Mouse (Mus musculus) kidney, embryonic 14.5 days (tissue): ENCODE results near the gene Gm3435. TPM values are rescaled to one million over a fixed set of nuclear protein-coding genes. Genes with fewer than 3 reads are reported as not detected.
"Not testable (repeated sequence)": the region's sequence is repeated elsewhere in the genome, so short reads cannot be mapped to it uniquely, and the experiment has no call there.

Experiments used
- ATAC-seq: fragments of 200-750 bp; cut with Nextera tagmentation; 2 replicates; pipeline ENCODE4 v1.8.0; 2017; ENCODE audit warnings: moderate number of reproducible peaks, mild to moderate bottlenecking, moderate TSS enrichment, moderate library complexity; ENCODE audit not compliant: low FRiP score, low TSS enrichment
- H3K27ac ChIP-seq: fragments of 300-500 bp; sonication (generic); 2 replicates; pipeline ENCODE4 v1.5.1; 2014; ENCODE audit warnings: low read depth, mild to moderate bottlenecking, low read length, moderate library complexity, mixed read lengths
- H3K27me3 ChIP-seq: fragments of 300-500 bp; sonication (generic); 2 replicates; pipeline ENCODE4 v1.6.1; 2014; ENCODE audit warnings: mild to moderate bottlenecking, low read length; ENCODE audit not compliant: control insufficient read depth, insufficient read depth
- H3K36me3 ChIP-seq: fragments of 300-500 bp; sonication (generic); 2 replicates; pipeline ENCODE4 v1.6.1; 2014; ENCODE audit warnings: low read length, mixed read lengths; ENCODE audit not compliant: control insufficient read depth, insufficient read depth
- H3K4me1 ChIP-seq: fragments of 300-500 bp; sonication (generic); 2 replicates; pipeline ENCODE4 v1.6.1; 2014; ENCODE audit warnings: low read length, mixed read lengths; ENCODE audit not compliant: control insufficient read depth, insufficient read depth
- H3K4me2 ChIP-seq: fragments of 300-500 bp; sonication (generic); replicated peaks from 2 replicates; pipeline ENCODE4 v1.6.1; 2014; ENCODE audit warnings: low read depth, mild to moderate bottlenecking, low read length
- H3K4me3 ChIP-seq: fragments of 300-500 bp; sonication (generic); 2 replicates; pipeline ENCODE4 v1.5.1; 2014; ENCODE audit warnings: mild to moderate bottlenecking, low read length
- H3K9ac ChIP-seq: fragments of 300-500 bp; sonication (generic); 2 replicates; pipeline ENCODE4 v1.6.1; 2014; ENCODE audit warnings: low read depth, mild to moderate bottlenecking, low read length, moderate library complexity
- H3K9me3 ChIP-seq: fragments of 300-500 bp; sonication (generic); 2 replicates; pipeline ENCODE4 v1.6.1; 2016; ENCODE audit warnings: low read length; ENCODE audit not compliant: control insufficient read depth
- WGBS: fragments of 180-500 bp; shearing (Covaris S2); extraction: QIAGEN DNeasy Blood & Tissue Kit; methylation state at CpG from one replicate; pipeline ENCODE4 v1.1.7; 2014; 5-methylcytosine and 5-hydroxymethylcytosine counted together
- polyA plus RNA-seq: library from polyadenylated mRNA; unstranded; fragments of >200 nt; fragmentation: Nextera tagmentation; extraction: Ambion mirVana; gene quantifications from 2 replicates; pipeline ENCODE4 v1.2.1, GENCODE M21; 2014

Gm3435 gene
- 5.2 and 8.2 TPM in 2 replicates for polyA plus RNA-seq

DNA sequence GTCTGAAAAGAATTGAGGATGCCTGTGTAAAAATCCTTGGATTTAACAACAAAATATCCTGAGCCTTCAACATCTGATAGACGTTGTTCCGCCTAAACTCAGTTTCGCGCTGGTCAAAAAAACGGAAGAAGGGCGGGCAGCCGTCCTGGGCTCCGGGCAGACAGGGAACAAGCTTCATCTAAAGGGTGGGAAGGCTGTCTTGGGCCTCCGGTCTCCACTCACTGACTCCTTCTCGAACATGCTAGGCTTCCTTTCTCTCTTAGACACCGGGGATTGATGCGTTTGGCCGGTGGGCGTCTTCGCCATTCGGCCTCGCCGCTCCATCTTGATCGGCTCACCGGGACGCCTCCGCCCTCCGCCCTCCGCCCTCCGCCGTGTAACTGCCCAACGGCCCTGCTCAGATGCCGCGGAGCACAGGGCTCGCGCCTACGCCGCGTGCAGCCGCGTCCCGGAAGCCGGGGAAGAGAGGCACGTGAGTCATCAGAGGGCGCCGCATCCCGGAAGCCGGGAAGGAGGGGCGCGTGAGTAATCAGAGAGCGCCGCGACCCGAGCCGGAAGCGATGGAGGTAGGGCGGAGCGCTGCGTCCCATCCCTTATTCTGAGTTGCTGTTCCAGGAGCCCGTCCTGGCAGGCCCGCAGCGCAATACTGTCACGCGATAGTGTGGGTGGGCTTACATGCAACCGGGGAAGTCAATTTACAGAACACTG, at the start of gene Gm3435:
TSS of gene Gm3435 (plus strand) at position 471 of the 708 bp plus-strand sequence.
- H3K9ac ChIP-seq, H3K4me3 ChIP-seq, H3K27ac ChIP-seq, H3K36me3 ChIP-seq, H3K4me2 ChIP-seq, H3K9me3 ChIP-seq, H3K4me1 ChIP-seq, H3K27me3 ChIP-seq: not testable (repeated sequence)
- ATAC-seq, result peak; percentile 99
- WGBS, result no CpG with 5 or more reads among the region's 60 CpGs

DNA sequence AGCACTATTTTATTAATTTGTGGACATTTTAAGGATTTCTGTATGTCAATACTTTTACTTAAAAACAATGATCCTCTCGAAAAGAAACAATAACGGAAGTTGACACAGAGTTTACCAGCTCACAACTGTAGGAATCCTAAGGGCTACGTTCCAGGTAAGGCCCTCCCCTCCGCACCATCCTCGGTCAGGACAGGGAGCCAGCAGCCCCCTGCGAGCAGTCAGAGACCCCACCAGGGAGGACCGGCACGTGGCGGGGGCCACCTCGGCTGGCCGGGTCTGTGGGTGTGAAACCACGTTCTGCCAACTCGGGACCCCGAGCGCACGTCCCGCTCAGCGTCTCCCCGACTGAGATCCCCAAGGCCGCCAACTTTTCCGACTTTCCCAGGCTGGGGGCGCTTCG, 49.5 kb upstream of the Gm3435 start:
- peak overlapping the region; percentile 69 for H3K4me2 ChIP-seq
- ATAC-seq, result peak; percentile 8; the same call in 1 of the 2 replicates
- H3K27me3 ChIP-seq, result no peaks in the 10 kb centered on the region
- peak overlapping the region; percentile 53 for H3K4me3 ChIP-seq
- no peak overlapping the region for H3K27ac ChIP-seq
- H3K36me3 ChIP-seq, result peaks cover 6% of the 10 kb centered on the region; the same call in 1 of the 2 replicates
- H3K9me3 ChIP-seq, result no peaks in the 10 kb centered on the region
- whole genome bisulfite sequencing, result under 1% methylated on average over 20 of the region's 23 CpGs
- H3K4me1 ChIP-seq, result peaks cover 7% of the 10 kb centered on the region; the same call in 1 of the 2 replicates
- peak overlapping the region; percentile 83 for H3K9ac ChIP-seq

DNA sequence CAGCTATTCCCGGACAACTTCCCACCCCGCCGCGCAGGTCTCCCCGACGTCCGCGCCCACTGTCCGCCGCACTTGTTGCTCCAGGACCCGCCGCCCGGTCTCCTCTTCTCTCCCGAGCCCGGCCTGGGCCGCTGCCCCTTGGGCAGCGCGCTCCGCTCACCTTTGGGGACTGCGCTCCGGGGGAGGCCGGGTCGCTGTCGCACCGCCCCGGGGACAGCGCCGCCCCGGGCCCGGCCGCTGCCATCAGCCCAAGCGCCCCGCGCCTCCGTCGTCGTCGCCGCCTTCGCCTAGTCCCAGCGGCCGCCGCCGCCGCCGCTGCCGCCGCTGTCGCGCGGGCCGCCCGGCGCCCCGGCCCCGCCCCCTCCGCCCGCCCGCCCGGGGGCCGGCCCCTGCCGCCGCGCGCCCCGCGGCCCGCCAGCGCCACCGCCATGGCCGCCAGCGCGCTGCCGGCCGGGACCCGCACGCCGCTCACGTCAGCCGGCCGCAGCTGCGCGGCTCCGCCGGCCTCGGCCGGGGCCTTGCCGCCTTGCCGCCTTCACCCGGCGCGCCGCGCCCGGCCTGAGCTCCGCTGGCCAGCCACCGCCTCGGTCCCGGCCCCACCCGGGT, 48.9 kb upstream of the Gm3435 start, which contains the start of gene Phf10:
TSS of gene Phf10 (minus strand) at position 323 of the 606 bp plus-strand sequence.
- H3K27ac ChIP-seq, H3K9me3 ChIP-seq, H3K36me3 ChIP-seq, H3K27me3 ChIP-seq, H3K4me1 ChIP-seq: not testable (repeated sequence)
- Histone ChIP-seq H3K4me2 (peak within 1 kb of the TSS; percentile 69), H3K9ac (peak within 1 kb of the TSS; percentile 83), H3K4me3 (peak within 1 kb of the TSS; percentile 53)
- peak; percentile 86 for ATAC-seq
- 0% methylated on average over 19 of the region's 100 CpGs for WGBS

DNA sequence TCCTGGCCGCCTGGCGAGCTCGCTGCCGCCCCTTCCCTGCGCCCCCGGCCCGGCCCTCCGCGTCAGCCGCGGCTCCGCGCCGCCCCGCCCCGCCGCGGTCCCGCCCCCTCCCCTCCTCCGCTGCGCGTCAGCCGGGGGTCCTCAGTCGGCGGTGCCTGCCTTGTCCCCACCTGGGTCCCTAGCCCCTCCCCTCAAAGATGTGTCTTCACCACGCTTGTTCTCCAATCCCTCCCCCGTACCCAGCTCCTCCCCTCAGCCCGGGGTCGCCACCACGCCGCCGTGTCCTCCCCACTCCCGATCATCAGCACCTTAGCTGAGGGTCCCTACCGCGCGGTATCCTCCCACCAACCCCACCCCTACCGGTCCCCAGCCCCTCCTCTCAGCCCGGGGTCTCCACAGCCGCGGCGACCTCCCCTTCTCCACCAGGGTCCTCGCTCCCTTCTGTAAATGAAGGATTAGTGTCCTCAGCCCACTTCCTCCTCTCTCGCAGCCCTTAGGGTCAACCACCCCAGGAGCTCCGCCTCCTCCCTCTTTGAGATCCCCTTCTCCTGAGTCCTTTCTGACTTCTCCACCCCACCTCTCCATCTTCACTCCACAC, 48.3 kb upstream of the Gm3435 start:
- not testable (repeated sequence) for H3K9ac ChIP-seq, H3K4me3 ChIP-seq, H3K27me3 ChIP-seq, H3K9me3 ChIP-seq, H3K27ac ChIP-seq, H3K4me2 ChIP-seq, H3K36me3 ChIP-seq, H3K4me1 ChIP-seq
- WGBS, result no CpG with 5 or more reads among the region's 44 CpGs
- ATAC-seq, result peak; percentile 95

DNA sequence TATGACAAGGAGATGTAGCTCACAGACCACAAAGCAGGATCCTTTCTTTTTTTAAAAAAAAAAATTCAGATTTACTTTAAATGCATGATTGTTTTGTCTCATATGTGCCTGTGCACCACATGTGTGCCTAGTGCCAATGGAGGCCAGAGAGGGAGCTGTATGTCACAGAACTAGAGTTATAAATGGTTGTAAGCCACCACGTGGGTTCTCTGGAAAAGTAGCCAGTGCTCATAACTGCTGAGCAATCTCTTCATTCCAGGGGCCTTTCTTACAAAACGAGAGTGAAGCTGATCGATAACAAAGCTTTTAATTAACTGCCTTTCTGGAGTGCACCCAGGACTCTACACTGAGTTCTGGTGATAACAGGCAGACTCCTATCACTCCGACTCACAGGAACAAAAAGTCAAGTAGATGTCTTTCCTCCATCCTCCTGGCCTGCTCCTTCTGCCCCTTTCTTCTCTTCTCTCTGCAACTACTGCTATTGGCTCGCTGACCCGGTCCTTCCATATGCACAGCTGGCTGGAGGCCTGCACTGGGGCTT, 41.5 kb upstream of the Gm3435 start:
- not testable (repeated sequence) for H3K27ac ChIP-seq, H3K9me3 ChIP-seq, H3K9ac ChIP-seq, H3K4me1 ChIP-seq, H3K4me3 ChIP-seq, H3K4me2 ChIP-seq, H3K36me3 ChIP-seq, ATAC-seq, H3K27me3 ChIP-seq
- no CpG with 5 or more reads among the region's 6 CpGs for WGBS

DNA sequence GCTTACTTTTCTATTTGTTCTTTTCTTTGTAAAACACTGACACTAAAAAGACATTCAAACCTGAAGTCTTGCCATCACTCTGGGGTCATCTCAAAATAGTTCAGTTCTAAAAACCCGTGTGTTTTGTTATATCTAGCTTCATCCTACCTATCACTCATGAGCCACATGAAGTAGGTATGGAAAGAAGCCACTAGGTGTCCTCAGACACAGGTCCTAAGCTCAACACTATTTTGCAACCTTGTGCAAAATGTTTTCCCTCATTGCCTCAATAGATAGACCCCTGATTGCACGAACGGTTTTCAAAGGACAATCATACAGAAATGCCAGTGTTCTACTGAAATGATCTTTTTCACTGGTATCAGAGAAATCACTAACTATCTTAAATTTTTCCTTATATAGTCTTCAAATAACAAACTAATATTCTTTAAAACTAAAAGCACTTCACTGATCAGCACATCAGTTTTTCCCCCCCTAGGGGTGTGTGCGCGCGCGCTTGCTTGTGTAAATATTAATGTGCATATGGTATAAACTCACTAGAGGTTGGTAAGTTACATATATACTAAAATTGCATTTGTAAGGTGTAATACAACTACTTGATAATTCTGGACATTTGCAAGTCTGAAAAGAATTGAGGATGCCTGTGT, 32.1 kb upstream of the Gm3435 start:
- H3K9ac ChIP-seq, H3K27ac ChIP-seq, H3K4me3 ChIP-seq, H3K4me1 ChIP-seq, H3K27me3 ChIP-seq, H3K4me2 ChIP-seq, H3K9me3 ChIP-seq, H3K36me3 ChIP-seq: not testable (repeated sequence)
- 3% methylated on average over 4 of the region's 7 CpGs for WGBS
- peak; percentile 36 for ATAC-seq

DNA sequence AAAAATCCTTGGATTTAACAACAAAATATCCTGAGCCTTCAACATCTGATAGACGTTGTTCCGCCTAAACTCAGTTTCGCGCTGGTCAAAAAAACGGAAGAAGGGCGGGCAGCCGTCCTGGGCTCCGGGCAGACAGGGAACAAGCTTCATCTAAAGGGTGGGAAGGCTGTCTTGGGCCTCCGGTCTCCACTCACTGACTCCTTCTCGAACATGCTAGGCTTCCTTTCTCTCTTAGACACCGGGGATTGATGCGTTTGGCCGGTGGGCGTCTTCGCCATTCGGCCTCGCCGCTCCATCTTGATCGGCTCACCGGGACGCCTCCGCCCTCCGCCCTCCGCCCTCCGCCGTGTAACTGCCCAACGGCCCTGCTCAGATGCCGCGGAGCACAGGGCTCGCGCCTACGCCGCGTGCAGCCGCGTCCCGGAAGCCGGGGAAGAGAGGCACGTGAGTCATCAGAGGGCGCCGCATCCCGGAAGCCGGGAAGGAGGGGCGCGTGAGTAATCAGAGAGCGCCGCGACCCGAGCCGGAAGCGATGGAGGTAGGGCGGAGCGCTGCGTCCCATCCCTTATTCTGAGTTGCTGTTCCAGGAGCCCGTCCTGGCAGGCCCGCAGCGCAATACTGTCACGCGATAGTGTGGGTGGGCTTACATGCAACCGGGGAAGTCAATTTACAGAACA, 31.5 kb upstream of the Gm3435 start, which contains the start of the genes 9030025P20Rik and Gm3417:
TSS of gene 9030025P20Rik (plus strand) at position 107 of the 677 bp plus-strand sequence.
TSS of gene Gm3417 (minus strand) at position 429 of the 677 bp plus-strand sequence.
- H3K4me1 ChIP-seq, H3K27me3 ChIP-seq, H3K4me2 ChIP-seq, H3K27ac ChIP-seq, H3K9ac ChIP-seq, H3K9me3 ChIP-seq, H3K36me3 ChIP-seq, H3K4me3 ChIP-seq: not testable (repeated sequence)
- peak; percentile 99 for ATAC-seq
- WGBS, result no CpG with 5 or more reads among the region's 60 CpGs

DNA sequence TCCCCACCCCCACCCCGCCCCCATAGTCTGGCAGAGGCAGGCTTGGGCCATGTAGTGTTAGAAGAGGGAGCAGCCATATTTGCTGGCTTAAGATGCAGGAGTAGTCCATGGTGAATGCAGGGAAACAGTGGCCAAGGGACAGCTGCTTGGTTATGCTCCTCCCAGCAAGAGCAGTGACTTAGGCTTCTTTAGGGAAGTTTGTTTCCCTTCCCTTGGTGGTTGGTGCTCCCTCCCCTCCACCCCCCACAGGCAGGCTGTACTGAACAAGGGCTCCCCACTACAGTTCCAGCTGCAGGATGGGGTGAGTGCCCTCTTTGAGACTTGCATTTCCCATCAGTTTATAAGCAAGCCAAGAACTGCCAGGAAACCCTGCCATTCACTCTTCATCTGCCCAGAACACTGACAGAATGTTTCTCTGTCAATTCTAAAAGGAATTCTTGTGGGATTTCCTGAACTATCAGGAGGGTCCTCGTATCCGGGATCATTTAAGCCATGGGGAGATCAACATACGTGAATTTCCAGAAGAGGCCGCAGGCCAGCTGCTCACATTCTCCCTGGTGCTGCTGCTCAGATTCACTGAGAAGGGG, 19.8 kb upstream of the Gm3435 start:
- H3K4me1 ChIP-seq, H3K9me3 ChIP-seq, H3K4me2 ChIP-seq, ATAC-seq, H3K4me3 ChIP-seq, H3K27ac ChIP-seq, H3K27me3 ChIP-seq, H3K36me3 ChIP-seq, H3K9ac ChIP-seq: not testable (repeated sequence)
- WGBS, result 96% methylated on average over 4 of the region's 5 CpGs
